Mouse (Mus musculus) megakaryocyte, embryonic 14.5 days (primary cell): ENCODE measurements around the gene Hmgxb4.

Experiments
- FLI1 ChIP-seq: IDR thresholded peaks from 2 replicates; pipeline ENCODE4 v1.6.1; 2012; ENCODE audit warnings: low read length, inconsistent platforms, mixed read lengths
- GATA1 ChIP-seq: IDR thresholded peaks from 3 replicates; pipeline ENCODE4 v1.6.1; 2012; ENCODE audit warnings: mixed read lengths, low read length, inconsistent platforms, borderline replicate concordance

DNA sequence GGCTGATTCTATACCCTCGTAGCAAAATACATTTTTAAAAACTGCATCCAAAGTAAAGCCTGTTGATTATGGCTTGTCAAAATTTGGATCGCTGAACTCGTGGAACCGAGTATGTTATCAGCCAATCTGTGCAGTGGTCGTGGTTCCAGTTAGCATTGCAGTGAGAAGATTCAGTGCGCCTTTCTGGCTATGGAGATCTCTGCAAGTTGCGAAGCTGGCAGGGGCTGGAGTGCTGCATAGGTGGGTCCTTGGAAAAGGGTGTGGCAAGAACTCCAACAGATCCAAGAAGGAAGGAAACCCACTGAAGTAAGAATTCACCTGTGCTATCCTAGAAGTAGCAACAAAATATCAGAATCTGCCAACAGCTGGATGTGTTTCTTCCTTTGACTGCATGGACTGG, 1.4 kb downstream of the Hmgxb4 start:
- no peak for TF ChIP-seq GATA1
- no peak for TF ChIP-seq FLI1
